Mouse (Mus musculus) left cerebral cortex, adult 18-20 months (tissue): ENCODE data around the gene 2810408A11Rik. TPM values are rescaled to one million over a fixed set of nuclear protein-coding genes. Genes with fewer than 3 reads are reported as not detected.

ENCODE experiments used
- DNase-seq, 2 experiments: peaks; one replicate each; pipeline ENCODE4 v3.0.0; 2021 to 2022; ENCODE audit warnings: low spot score in 2 of 2, mixed read lengths in 1 of 2
- total RNA-seq, 2 experiments: library from RNA; stranded (reverse); gene quantifications; 2 replicates each; pipeline ENCODE4 v1.2.3; 2021

Gene 2810408A11Rik
- total RNA-seq, 2 experiments from 2014 or later, result 0.35 to 0.72 TPM

GRCm38 (mm10) chr11:69913554-69914371 is 13.0 kb upstream of the 2810408A11Rik start, which contains the start of gene Gps2:
TSS of gene Gps2 (plus strand) at chr11:69913888.
- peak; percentile 93 to 95 for DNase-seq

DNA sequence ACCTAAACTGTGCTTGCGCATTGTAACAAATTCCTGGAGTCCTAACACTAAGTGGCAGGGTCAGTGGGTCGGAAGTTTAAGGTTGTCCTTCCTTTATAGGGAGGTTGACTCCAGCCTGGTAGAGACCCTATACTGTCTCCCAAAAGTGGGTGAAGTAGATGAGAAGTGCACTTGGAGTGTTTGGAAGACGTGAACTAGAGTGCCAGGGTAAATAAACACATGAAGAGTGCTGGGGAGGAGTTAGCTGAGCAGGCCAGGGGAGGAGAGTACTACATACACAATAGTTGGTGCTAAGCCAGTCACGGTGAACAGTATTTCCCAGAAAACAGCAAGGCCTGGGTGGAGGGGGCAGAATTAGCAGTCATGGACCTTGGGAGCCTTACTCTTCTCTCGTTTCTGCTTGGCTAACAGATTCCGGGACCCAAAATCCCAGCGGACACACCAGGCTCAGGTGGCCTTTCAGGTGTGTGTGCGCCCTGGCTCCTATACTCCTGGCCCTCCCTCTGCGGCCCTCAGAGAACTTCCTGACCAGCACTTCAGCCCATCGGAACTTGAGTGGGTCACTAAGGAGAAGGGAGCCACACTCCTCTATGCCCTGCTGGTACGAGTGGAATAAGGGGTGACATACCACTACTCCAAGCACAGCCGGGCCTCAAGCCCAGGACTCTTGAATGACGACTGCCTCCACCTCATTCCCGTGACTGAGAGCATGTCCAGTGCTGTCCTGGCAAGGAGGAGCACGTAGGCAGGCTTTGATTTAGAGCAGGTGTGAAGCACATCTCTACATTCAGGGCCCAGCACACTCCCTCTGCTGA is 12.1 kb upstream of the 2810408A11Rik start:
- no peak for DNase-seq

GRCm38 (mm10) chr11:69911701-69912100 is 10.9 kb upstream of the 2810408A11Rik start:
- no peak for DNase-seq

GRCm38 (mm10) chr11:69910781-69911560 is 10.2 kb upstream of the 2810408A11Rik start:
- no peak for DNase-seq

- no peak for DNase-seq
Observed at GRCm38 (mm10) chr11:69910177-69910576, 9.4 kb upstream of the 2810408A11Rik start.

DNA sequence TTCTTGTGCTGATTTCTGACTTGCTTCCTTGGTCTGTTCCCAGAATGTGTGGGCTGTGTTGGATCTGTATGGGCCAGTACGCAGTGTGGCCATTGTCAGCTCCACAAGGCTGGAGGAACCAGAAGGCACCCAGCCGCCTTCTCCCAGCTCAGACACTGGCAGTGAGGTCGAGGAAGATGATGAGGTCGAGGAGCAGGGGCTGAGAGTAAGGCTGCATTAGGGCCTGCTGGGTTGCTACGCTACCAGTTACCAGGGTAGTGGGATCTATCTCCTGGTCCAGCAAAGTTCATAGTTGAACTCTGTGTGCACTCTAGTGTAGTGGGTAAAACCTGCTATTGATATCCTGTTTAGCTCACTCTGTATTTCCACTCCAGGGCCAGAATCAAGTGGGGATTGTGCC is 8.4 kb upstream of the 2810408A11Rik start:
- no peak for DNase-seq

DNA sequence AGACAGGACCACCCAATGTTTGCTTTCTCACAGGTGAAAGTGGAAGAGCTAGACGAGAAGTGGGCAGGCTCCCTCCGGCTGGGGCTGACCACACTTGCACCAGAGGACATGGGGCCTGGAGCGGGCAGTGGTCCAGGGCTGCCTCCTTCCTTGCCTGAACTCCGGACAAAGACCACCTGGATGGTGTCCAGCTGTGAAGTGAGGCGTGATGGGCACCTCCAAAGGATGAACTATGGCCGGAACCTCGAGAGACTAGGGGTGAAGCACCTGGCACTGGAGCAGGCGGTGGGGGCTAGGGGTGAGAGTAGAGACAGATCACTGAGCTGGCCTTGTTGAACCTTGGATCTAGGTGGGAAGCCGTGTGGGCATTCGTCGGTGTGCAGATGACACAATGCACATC is 7.9 kb upstream of the 2810408A11Rik start:
- DNase-seq, result no peak

DNA sequence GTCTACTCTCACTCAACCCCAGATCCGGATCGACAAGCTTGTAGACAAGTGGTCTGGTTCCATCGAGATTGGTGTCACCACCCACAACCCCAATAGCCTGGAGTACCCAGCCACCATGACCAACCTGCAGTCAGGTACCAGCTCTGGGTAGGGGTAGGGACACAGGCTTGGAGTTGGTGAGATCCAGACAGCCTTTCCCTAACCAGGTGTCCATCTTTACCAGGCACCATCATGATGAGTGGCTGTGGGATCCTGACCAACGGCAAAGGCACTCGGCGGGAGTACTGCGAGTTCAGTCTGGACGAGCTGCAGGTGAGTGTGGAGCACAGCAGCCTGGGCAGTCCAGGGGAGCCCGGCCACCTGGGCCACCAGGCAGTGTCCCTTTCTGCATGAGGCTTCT is 3.5 kb upstream of the 2810408A11Rik start:
- DNase-seq, result no peak

DNA sequence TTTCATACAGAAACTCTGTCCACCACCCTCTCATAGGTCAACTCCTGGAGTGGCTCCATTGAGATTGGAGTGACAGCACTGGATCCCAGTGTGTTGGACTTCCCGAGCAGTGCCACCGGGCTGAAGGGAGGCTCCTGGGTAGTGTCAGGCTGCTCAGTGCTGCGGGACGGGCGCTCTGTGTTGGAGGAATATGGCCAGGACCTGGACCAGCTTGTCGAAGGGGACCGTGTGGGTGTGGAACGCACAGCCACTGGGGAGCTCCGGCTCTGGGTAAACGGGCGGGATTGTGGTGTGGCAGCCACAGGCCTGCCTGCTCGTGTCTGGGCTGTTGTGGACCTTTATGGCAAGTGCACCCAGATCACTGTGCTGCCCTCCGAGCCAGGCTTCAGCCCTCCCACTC is 2.2 kb upstream of the 2810408A11Rik start:
- DNase-seq, result no peak

DNA sequence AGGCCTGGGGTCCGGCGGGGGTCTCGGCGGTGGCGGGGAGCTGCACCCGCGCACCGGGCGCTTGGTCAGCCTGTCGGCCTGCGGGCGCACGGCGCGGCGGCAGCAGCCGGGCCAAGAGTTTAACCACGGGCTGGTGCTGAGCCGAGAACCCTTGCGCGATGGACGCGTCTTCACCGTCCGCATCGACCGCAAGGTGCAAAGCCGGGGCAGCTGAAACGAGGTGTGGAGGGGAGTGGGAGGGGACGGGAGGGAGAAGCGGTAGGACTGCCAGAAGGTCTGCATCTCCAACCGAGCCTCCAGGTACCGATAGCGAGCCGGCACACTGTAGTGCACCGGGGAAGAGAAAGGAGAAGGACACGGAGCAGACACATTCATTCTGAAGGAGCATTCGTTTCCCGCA is 1.2 kb upstream of the 2810408A11Rik start:
- DNase-seq, result peak in 1 of 2 experiments; percentile 23

- DNase-seq, result peak; percentile 93 to 97
Observed at GRCm38 (mm10) chr11:69901406-69901846, 639 bp upstream of the 2810408A11Rik start.

- no peak for DNase-seq
Observed at GRCm38 (mm10) chr11:69899870-69900269, 917 bp downstream of the 2810408A11Rik start.

GRCm38 (mm10) chr11:69895291-69895690 is 5.5 kb downstream of the 2810408A11Rik start, which contains the start of gene Acap1:
TSS of gene Acap1 (minus strand) at chr11:69895539.
- DNase-seq, result no peak

GRCm38 (mm10) chr11:69894671-69895070 is 6.1 kb downstream of the 2810408A11Rik start:
- no peak for DNase-seq

GRCm38 (mm10) chr11:69891482-69891881 is 9.3 kb downstream of the 2810408A11Rik start:
- DNase-seq, result peak in 1 of 2 experiments; percentile 32

GRCm38 (mm10) chr11:69886907-69887635 is 13.7 kb downstream of the 2810408A11Rik start:
- no peak for DNase-seq

- no peak for DNase-seq
Observed at GRCm38 (mm10) chr11:69884663-69885062, 16.1 kb downstream of the 2810408A11Rik start.

- DNase-seq, result no peak
Observed at GRCm38 (mm10) chr11:69884240-69884639, 16.5 kb downstream of the 2810408A11Rik start.

- no peak for DNase-seq
Observed at GRCm38 (mm10) chr11:69883527-69884151, 17.1 kb downstream of the 2810408A11Rik start.

DNA sequence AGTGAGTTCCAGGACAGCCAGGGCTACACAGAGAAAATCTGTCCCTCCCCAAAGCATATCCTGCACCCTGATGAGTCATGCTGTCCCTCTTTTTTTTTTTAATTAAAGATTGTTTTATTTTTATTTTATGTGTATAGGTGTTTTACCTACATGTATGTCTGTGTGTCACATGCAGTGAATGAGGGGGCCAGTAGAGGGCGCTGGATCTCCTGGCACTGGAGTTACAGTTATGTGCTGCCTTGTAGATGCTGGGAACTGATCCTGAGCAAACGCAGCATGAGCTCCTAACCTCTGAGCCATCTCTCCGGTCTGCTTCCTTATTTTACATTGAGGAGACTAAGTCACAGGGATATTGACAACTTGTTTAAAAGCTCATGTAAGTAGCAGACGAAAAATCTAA is 17.7 kb downstream of the 2810408A11Rik start:
- DNase-seq, result no peak
